Mouse (Mus musculus) layer of hippocampus, adult 9-10 months (tissue): Measurements from ENCODE around the gene Pard3.

Source experiments
- DNase-seq: peaks from one replicate; pipeline ENCODE4 v3.0.0; 2022; ENCODE audit warnings: low spot score

The Pard3 gene

GRCm38 (mm10) chr8:127438625-127439391 is 375.1 kb downstream of the Pard3 start:
- peak; percentile 42 for DNase-seq

- peak; percentile 31 for DNase-seq
Measured at GRCm38 (mm10) chr8:127439392-127440160, 375.9 kb downstream of the Pard3 start.

- no peak for DNase-seq
Measured at GRCm38 (mm10) chr8:127440161-127440833, 376.6 kb downstream of the Pard3 start.

GRCm38 (mm10) chr8:127440834-127441485 is 377.3 kb downstream of the Pard3 start:
- DNase-seq: no peak

- no peak for DNase-seq
Measured at GRCm38 (mm10) chr8:127447401-127447800, 383.7 kb downstream of the Pard3 start.

GRCm38 (mm10) chr8:127449066-127449840 is 385.6 kb downstream of the Pard3 start:
- DNase-seq: no peak

GRCm38 (mm10) chr8:127450954-127451668 is 387.4 kb downstream of the Pard3 start:
- no peak for DNase-seq

GRCm38 (mm10) chr8:127452364-127452763 is 388.7 kb downstream of the Pard3 start:
- DNase-seq: no peak

DNA sequence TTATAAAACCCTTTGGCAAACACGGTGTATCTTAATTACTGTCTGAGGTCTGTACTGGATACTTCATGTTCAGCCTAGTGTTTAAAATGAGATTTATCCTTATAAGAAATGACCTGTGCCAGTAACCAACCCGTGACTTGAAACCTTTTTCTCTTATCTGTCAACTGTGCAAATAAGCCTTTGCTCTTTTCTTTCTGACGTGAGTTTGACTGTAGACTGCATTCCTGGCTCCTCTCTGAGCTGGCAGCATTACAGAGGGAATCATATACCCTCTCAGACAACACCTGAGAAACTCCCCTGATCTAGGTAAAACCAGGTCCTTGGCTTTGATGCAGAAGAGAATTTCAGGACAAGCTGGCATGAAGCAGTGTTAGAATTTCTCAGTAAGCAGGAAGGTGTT is 394.2 kb downstream of the Pard3 start:
- no peak for DNase-seq

- no peak for DNase-seq
Measured at GRCm38 (mm10) chr8:127461173-127461572, 397.5 kb downstream of the Pard3 start.

- DNase-seq: no peak
Measured at GRCm38 (mm10) chr8:127462378-127462935, 398.8 kb downstream of the Pard3 start.

DNA sequence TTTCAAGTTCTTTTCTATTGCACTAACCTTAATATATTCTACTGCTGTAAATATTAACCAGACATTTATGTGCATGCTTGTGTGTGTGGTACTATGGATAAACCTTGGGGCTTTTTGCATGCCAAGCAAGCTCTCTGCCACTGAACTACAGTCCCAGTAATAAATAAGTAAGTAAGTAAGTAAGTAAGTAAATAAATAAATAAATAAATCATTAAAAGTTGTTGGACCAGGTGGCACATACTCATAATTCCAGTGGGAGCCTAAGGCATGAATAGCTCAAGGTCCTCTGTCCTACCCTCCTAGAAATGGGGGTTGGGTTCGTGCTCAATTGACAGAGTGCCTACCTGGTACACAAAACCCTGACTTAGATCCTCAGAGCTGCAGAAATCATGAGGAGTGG is 400.6 kb downstream of the Pard3 start:
- no peak for DNase-seq

- DNase-seq: no peak
Measured at GRCm38 (mm10) chr8:127472204-127472603, 408.5 kb downstream of the Pard3 start.

- DNase-seq: no peak
Measured at GRCm38 (mm10) chr8:127480003-127480402, 416.3 kb downstream of the Pard3 start.

DNA sequence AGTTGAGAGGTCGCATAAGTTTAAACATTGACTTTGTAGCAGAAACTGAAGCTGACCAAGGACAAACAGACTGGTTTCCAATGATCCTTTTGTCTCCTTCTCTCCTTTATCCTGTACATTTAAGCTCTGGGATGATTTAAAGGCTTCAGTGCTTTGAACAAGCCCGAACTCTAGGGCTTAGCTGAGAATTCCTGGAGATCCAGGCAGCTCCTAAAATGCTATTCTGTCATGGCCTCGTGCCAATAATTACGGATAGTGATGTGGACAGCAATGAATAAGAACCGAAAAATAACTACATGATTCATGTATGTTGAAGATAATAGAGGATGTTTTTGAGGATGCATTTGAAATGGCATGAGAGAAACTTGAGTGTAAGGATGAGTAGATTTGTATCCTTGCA is 421.9 kb downstream of the Pard3 start:
- no peak for DNase-seq

DNA sequence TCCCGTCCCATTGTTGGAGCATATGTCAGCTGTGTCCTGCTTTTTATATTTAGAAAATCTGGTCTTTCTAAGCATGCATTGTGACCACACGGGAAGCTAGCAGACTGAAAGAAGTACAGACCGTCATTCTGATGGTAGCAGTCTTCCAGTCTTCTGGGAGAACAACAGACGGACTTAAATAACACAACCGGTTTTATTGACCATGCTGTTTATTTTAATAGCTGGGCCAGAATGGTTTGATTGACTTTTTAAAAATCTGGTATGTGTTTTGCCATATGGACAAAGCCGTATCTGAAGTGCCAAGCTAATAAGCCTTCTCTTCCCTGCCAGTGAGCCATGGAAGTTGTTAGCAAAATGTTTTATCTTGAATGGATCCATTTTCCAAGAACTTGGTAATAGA is 428.3 kb downstream of the Pard3 start:
- no peak for DNase-seq

GRCm38 (mm10) chr8:127495226-127495780 is 431.6 kb downstream of the Pard3 start:
- DNase-seq: no peak

DNA sequence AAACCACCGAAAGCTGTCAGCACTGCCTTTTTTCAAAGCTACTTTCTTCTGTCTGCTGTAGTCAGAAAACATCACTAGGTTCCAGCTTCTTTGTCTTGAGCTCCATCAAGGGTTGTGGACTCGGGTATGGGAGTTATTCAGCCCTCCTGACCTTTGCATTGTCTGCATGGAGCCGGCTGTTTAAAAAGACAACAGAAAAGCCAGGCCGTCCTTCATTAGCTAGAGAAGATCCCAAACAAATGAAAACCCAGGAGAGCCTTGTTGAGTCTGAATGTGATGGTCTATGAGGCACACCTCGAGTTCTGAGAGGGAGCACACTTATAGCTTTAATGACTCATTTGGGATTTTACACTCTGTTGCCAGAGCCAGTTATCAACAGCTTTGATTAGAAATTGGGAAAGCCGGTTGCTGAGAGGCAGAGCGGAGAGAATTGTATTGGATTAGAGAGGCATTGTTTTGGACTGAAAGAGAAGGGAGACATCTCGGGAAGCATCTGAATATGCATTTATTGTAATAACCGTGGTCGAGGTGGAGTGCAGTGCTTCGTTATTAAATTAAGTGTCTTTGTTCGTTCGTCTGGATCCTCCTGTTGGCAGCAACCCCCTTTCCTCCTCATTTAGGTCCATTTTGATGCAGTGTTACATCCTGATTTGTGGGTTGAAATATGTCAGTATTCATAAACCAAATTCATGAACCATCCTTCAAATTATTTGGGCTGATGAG is 435.5 kb downstream of the Pard3 start:
- no peak for DNase-seq

- DNase-seq: no peak
Measured at GRCm38 (mm10) chr8:127499720-127500114, 436.0 kb downstream of the Pard3 start.

GRCm38 (mm10) chr8:127500206-127500605 is 436.5 kb downstream of the Pard3 start:
- DNase-seq: no peak
